ENCODE assay signal across 26 mouse cellular contexts in the genomic region with DNA sequence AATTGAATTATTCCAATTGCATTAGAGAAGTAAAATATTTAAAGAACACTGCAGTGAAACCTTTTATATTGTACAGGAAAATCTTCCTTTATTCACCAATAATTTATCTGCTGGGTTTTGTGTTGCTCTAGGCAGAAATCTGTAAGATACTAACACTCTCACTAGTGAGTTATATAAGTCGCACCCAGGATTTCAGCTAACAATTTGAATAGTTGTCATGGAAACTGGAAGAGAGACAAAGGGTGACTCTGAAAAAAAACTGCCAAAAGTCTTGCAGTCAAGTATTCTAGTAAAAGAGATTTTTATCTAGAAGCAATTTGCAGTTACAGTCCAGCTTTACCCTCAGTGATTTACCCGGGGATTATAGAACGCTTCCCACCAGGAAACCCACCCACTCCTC.
DNase-seq lines count a peak whose midpoint lies in the region; ATAC-seq and TF ChIP-seq lines count a peak whose summit lies in the region.
"Had no signal": no experiment of that assay in that cellular context is flagged by ENCODE, and none has a peak within 500 bp of the region (broad histone marks: within the 10 kb centered on the region; RNA-seq: fewer than 3 reads in every experiment).

No protein-coding gene starts in this region.

- H3K9ac ChIP-seq in forebrain, embryonic 16.5 days (replicated peaks; ENCODE audit: low read depth, low read length), result no peak overlapping the region
- no peak overlapping the region for H3K9ac ChIP-seq in forebrain, embryonic 11.5 days (ENCODE audit: low read length)
- H3K9ac ChIP-seq in midbrain, embryonic 14.5 days (replicated peaks; ENCODE audit: low read length), result no peak overlapping the region
- no peak overlapping the region for H3K9ac ChIP-seq in midbrain, embryonic 13.5 days (replicated peaks)
- H3K9ac ChIP-seq: embryonic facial prominence, embryonic 12.5 days; forebrain, embryonic 13.5 days; liver, embryonic 15.5 days; lung, embryonic 15.5 days; neural tube, embryonic 12.5 days had no signal

- no peaks in the 10 kb centered on the region for H3K4me1 ChIP-seq in forebrain, embryonic 16.5 days (replicated peaks; ENCODE audit: control insufficient read depth, insufficient read depth, low read length)
- no peaks in the 10 kb centered on the region for H3K4me1 ChIP-seq in forebrain, embryonic 11.5 days (replicated peaks; ENCODE audit: control insufficient read depth, insufficient read depth, low read length)
- no peaks in the 10 kb centered on the region for H3K4me1 ChIP-seq in midbrain, embryonic 14.5 days (ENCODE audit: control insufficient read depth, insufficient read depth, low read length)
- peaks cover 4% of the 10 kb centered on the region; the same call in 1 of the 2 replicates for H3K4me1 ChIP-seq in midbrain, embryonic 13.5 days (replicated peaks)
- H3K4me1 ChIP-seq in cerebellum, adult 2 months (ENCODE audit: control insufficient read depth, insufficient read depth, low read length), result no peaks in the 10 kb centered on the region
- H3K4me1 ChIP-seq: embryonic facial prominence, embryonic 12.5 days; forebrain, embryonic 13.5 days; limb, embryonic 10.5 days; liver, embryonic 15.5 days; lung, embryonic 15.5 days had no signal

- WGBS in forebrain, embryonic 16.5 days, result 24% methylated on average over 3 of the region's 3 CpGs
- WGBS in forebrain, embryonic 11.5 days, result 50% methylated on average over 3 of the region's 3 CpGs
- 25% methylated on average over 3 of the region's 3 CpGs for WGBS in midbrain, embryonic 14.5 days
- 33% methylated on average over 3 of the region's 3 CpGs for WGBS in midbrain, embryonic 13.5 days
- WGBS in cerebellum, adult 2 months, result 72% methylated on average over 3 of the region's 3 CpGs

- no peak for DNase-seq in forebrain, embryonic 11.5 days (ENCODE audit: low spot score)
- peak; percentile 13 for DNase-seq in layer of hippocampus, adult 9-10 months (ENCODE audit: low spot score)
- DNase-seq in layer of hippocampus, postnatal 25 days (ENCODE audit: extremely low spot score in 1 of 2, low spot score in 1 of 2), result no peak
- peak; percentile 63 for DNase-seq in midbrain, embryonic 14.5 days
- DNase-seq in telencephalon, adult 2 months (ENCODE audit: low read depth, low spot score), result peak; percentile 81
- no peak for DNase-seq in cerebellum, adult 2 months
- DNase-seq: adrenal gland, postnatal 36 days; cerebellum, adult 18-20 months; cerebellum, postnatal 25 days; heart, postnatal 36 days; kidney, adult 9 months; kidney, postnatal 25 days; liver; lung, postnatal 36 days; thymus, postnatal 25 days had no signal

- no peaks in the 10 kb centered on the region for H3K9me3 ChIP-seq in forebrain, embryonic 16.5 days (ENCODE audit: control insufficient read depth, low read length)
- H3K9me3 ChIP-seq in forebrain, embryonic 11.5 days (ENCODE audit: control insufficient read depth, low read length), result no peaks in the 10 kb centered on the region
- H3K9me3 ChIP-seq in midbrain, embryonic 14.5 days (ENCODE audit: control insufficient read depth, low read length), result no peaks in the 10 kb centered on the region
- H3K9me3 ChIP-seq in midbrain, embryonic 13.5 days, result no peaks in the 10 kb centered on the region
- H3K9me3 ChIP-seq: embryonic facial prominence, embryonic 12.5 days; forebrain, embryonic 13.5 days; limb, embryonic 10.5 days; liver, embryonic 15.5 days; lung, embryonic 15.5 days; neural tube, embryonic 12.5 days had no signal

- H3K27me3 ChIP-seq in forebrain, embryonic 16.5 days (replicated peaks; ENCODE audit: control insufficient read depth, insufficient read depth, low read length), result no peaks in the 10 kb centered on the region
- H3K27me3 ChIP-seq in forebrain, embryonic 11.5 days (ENCODE audit: control insufficient read depth, insufficient read depth, low read length), result no peaks in the 10 kb centered on the region
- no peaks in the 10 kb centered on the region for H3K27me3 ChIP-seq in midbrain, embryonic 14.5 days (ENCODE audit: control insufficient read depth, insufficient read depth, low read length)
- no peaks in the 10 kb centered on the region for H3K27me3 ChIP-seq in midbrain, embryonic 13.5 days
- no peaks in the 10 kb centered on the region for H3K27me3 ChIP-seq in cerebellum, adult 2 months (ENCODE audit: control insufficient read depth, insufficient read depth, low read length)
- H3K27me3 ChIP-seq: embryonic facial prominence, embryonic 12.5 days; forebrain, embryonic 13.5 days; liver, embryonic 15.5 days; lung, embryonic 15.5 days; neural tube, embryonic 12.5 days had no signal

- no peaks in the 10 kb centered on the region for H3K36me3 ChIP-seq in forebrain, embryonic 16.5 days (ENCODE audit: control insufficient read depth, insufficient read depth)
- H3K36me3 ChIP-seq in forebrain, embryonic 11.5 days (ENCODE audit: control insufficient read depth, insufficient read depth, low read length), result no peaks in the 10 kb centered on the region
- H3K36me3 ChIP-seq in midbrain, embryonic 14.5 days (ENCODE audit: control insufficient read depth, insufficient read depth, low read length), result no peaks in the 10 kb centered on the region
- H3K36me3 ChIP-seq in midbrain, embryonic 13.5 days, result no peaks in the 10 kb centered on the region
- H3K36me3 ChIP-seq: embryonic facial prominence, embryonic 12.5 days; limb, embryonic 10.5 days; liver, embryonic 15.5 days; lung, embryonic 15.5 days; neural tube, embryonic 12.5 days had no signal

- no peak overlapping the region for H3K4me3 ChIP-seq in forebrain, embryonic 16.5 days (replicated peaks; ENCODE audit: low read length)
- no peak overlapping the region for H3K4me3 ChIP-seq in forebrain, embryonic 11.5 days (ENCODE audit: low read depth, low read length)
- no peak overlapping the region for H3K4me3 ChIP-seq in midbrain, embryonic 14.5 days (replicated peaks; ENCODE audit: low read depth, low read length)
- no peak overlapping the region for H3K4me3 ChIP-seq in midbrain, embryonic 13.5 days (replicated peaks)
- no peak overlapping the region for H3K4me3 ChIP-seq in cerebellum, adult 2 months (replicated peaks; ENCODE audit: insufficient read depth, low read depth, low read length)
- H3K4me3 ChIP-seq: embryonic facial prominence, embryonic 12.5 days; forebrain, embryonic 13.5 days; limb, embryonic 10.5 days; liver, embryonic 15.5 days; lung, embryonic 15.5 days; neural tube, embryonic 12.5 days had no signal

- no peak overlapping the region for H3K27ac ChIP-seq in forebrain, embryonic 16.5 days (ENCODE audit: low read length)
- no peak overlapping the region for H3K27ac ChIP-seq in forebrain, embryonic 11.5 days (ENCODE audit: low read depth, low read length)
- H3K27ac ChIP-seq in midbrain, embryonic 14.5 days (replicated peaks; ENCODE audit: low read depth, low read length), result no peak overlapping the region
- H3K27ac ChIP-seq in midbrain, embryonic 13.5 days, result no peak overlapping the region
- H3K27ac ChIP-seq in cerebellum, adult 2 months (ENCODE audit: insufficient read depth, low read length), result no peak overlapping the region
- H3K27ac ChIP-seq: embryonic facial prominence, embryonic 12.5 days; forebrain, embryonic 13.5 days; limb, embryonic 10.5 days; liver, embryonic 15.5 days; lung, embryonic 15.5 days; neural tube, embryonic 12.5 days had no signal

- peak; percentile 47; the same call in 1 of the 2 replicates for ATAC-seq in forebrain, embryonic 16.5 days
- ATAC-seq in forebrain, embryonic 11.5 days (replicated peaks; ENCODE audit: low FRiP score), result no peak
- no peak for ATAC-seq in midbrain, embryonic 14.5 days (ENCODE audit: low FRiP score, low TSS enrichment)
- ATAC-seq in midbrain, embryonic 13.5 days, result no peak
- ATAC-seq: CD4-positive, CD25-positive, alpha-beta regulatory T cell, adult 4 months; forebrain, embryonic 13.5 days; hindbrain, embryonic 16.5 days; intestine, embryonic 16.5 days had no signal

- no peak overlapping the region for H3K4me2 ChIP-seq in forebrain, embryonic 16.5 days (ENCODE audit: low read length)
- H3K4me2 ChIP-seq in forebrain, embryonic 11.5 days (ENCODE audit: low read depth, low read length, severe bottlenecking), result no peak overlapping the region
- H3K4me2 ChIP-seq in midbrain, embryonic 14.5 days (ENCODE audit: low read length), result no peak overlapping the region
- H3K4me2 ChIP-seq in midbrain, embryonic 13.5 days (replicated peaks), result no peak overlapping the region
- H3K4me2 ChIP-seq: embryonic facial prominence, embryonic 12.5 days; forebrain, embryonic 13.5 days; liver, embryonic 15.5 days; lung, embryonic 15.5 days; neural tube, embryonic 12.5 days had no signal

- no peak for TF ChIP-seq POLR2A in cerebellum, adult 2 months (IDR thresholded peaks at IDR 0.05; ENCODE audit: borderline replicate concordance, insufficient read depth, low read length)

- no peak for TF ChIP-seq CTCF in cerebellum, adult 2 months (IDR thresholded peaks at IDR 0.05; ENCODE audit: borderline replicate concordance, insufficient read depth, low read depth, low read length)

Comparison
In these comparisons a context has a peak if more than half of its experiments do, and no peak if none do; other contexts are left out.
1. DNase-seq: peak in layer of hippocampus, adult 9-10 months (single experiment), midbrain, embryonic 14.5 days (single experiment) and telencephalon, adult 2 months (single experiment); none in forebrain, embryonic 11.5 days (single experiment), layer of hippocampus, postnatal 25 days (0 of 2) and cerebellum, adult 2 months (0 of 2).